Mouse (Mus musculus): ENCODE data around the gene Rab43. TPM values are rescaled to one million over a fixed set of nuclear protein-coding genes. Genes with fewer than 3 reads are reported as not detected.

Gene Rab43
- polyA plus RNA-seq, 1 experiment, result 14.8 TPM

- TF ChIP-seq CEBPB (IDR thresholded peaks at IDR 0.05; ENCODE audit: insufficient read depth, poor library complexity, severe bottlenecking) (no peak), TCF12 (IDR thresholded peaks at IDR 0.05; ENCODE audit: insufficient read depth, poor library complexity, severe bottlenecking) (no peak), SRF (IDR thresholded peaks at IDR 0.05; ENCODE audit: control insufficient read depth, insufficient read length, low read depth) (no peak), TCF3 (IDR thresholded peaks at IDR 0.05; ENCODE audit: insufficient read length, low read depth) (no peak), MAX (IDR thresholded peaks at IDR 0.05; ENCODE audit: low read depth) (no peak), USF1 (IDR thresholded peaks at IDR 0.05; ENCODE audit: low read depth) (no peak)
Observed at GRCm38 (mm10) chr6:87762161-87762560, 49.8 kb downstream of the Rab43 start.

DNA sequence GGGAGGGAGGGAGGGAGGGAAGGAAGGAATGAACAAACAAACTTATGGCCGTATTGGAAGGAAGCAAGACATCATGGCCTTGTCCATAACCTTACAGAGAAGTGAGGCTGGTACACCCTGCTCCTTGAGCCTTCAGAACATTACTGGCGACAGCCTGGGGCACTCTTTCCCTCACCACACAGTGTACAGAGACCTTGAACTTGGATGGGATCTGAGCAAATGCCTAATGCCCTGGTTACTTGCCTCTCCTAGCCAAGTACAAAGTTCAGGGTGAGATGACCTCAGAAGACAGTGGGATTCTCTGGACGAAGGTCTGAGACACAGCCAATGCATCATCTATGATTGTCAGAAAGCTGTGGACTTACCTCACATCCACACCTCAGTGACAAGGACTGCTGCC, 52.1 kb downstream of the Rab43 start:
- no peaks in the 10 kb centered on the region for H3K79me2 ChIP-seq (ENCODE audit: control insufficient read depth, insufficient read depth)
- no peak overlapping the region for H3K4me2 ChIP-seq (ENCODE audit: low read depth)
- no peaks in the 10 kb centered on the region for H3K36me3 ChIP-seq (ENCODE audit: control insufficient read depth, insufficient read depth)
- TF ChIP-seq USF1 (IDR thresholded peaks at IDR 0.05; ENCODE audit: low read depth), result no peak
- TF ChIP-seq E2F4 (IDR thresholded peaks at IDR 0.05; ENCODE audit: insufficient read depth), result no peak
- TF ChIP-seq MAX (IDR thresholded peaks at IDR 0.05; ENCODE audit: low read depth), result no peak
- no peak for TF ChIP-seq POLR2A (IDR thresholded peaks at IDR 0.05; ENCODE audit: insufficient read length, low read depth)
- TF ChIP-seq TCF3 (IDR thresholded peaks at IDR 0.05; ENCODE audit: insufficient read length, low read depth), result no peak
- TF ChIP-seq REST (IDR thresholded peaks at IDR 0.05; ENCODE audit: insufficient read depth, insufficient read length), result no peak
- TF ChIP-seq MYOD1 (IDR thresholded peaks at IDR 0.05; ENCODE audit: control insufficient read depth in 1 of 3, insufficient read length in 2 of 3, low read depth in 2 of 3), result no peak
- TF ChIP-seq TCF12 (IDR thresholded peaks at IDR 0.05; ENCODE audit: insufficient read depth, poor library complexity, severe bottlenecking), result no peak
- no peak overlapping the region for H3K4me3 ChIP-seq
- peaks cover 25% of the 10 kb centered on the region for H3K27me3 ChIP-seq (ENCODE audit: control insufficient read depth, insufficient read depth, insufficient read length)
- H3ac ChIP-seq (ENCODE audit: control insufficient read depth, insufficient read length), result no peak overlapping the region

More at GRCm38 (mm10) chr6:87762161-87762560, 49.8 kb downstream of the Rab43 start:
- peaks cover 20% of the 10 kb centered on the region for H3K27me3 ChIP-seq (ENCODE audit: control insufficient read depth, insufficient read depth, insufficient read length)
- H3K4me2 ChIP-seq (ENCODE audit: low read depth), result no peak overlapping the region
- no peak overlapping the region for H3K4me3 ChIP-seq
- no peaks in the 10 kb centered on the region for H3K36me3 ChIP-seq (ENCODE audit: control insufficient read depth, insufficient read depth)
- H3ac ChIP-seq (ENCODE audit: control insufficient read depth, insufficient read length), result no peak overlapping the region
- H3K79me2 ChIP-seq (ENCODE audit: control insufficient read depth, insufficient read depth), result no peaks in the 10 kb centered on the region

DNA sequence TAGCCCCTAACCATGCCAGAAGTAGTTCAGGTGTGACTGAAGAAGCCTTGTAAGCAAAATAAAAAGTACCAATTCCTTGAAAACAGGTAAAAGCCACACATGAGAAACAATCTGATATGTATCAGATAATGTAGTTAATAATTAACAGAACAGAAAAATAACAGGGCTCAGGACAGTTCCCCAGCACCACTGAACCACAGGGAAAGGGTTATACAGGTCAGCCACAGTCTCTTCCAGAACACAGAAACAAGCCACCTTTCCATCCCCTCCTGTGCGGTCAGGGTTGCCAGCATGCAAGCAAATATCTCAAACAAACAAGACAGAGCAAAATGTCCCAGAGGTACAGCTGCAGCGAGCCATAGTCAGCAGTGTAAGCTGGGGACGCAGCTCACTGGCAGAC, 52.6 kb downstream of the Rab43 start:
- Histone ChIP-seq H3K27me3 (ENCODE audit: control insufficient read depth, insufficient read depth, insufficient read length) (peaks cover 25% of the 10 kb centered on the region), H3K4me3 (no peak overlapping the region), H3K4me2 (ENCODE audit: low read depth) (no peak overlapping the region), H3K79me2 (ENCODE audit: control insufficient read depth, insufficient read depth) (no peaks in the 10 kb centered on the region), H3K36me3 (ENCODE audit: control insufficient read depth, insufficient read depth) (no peaks in the 10 kb centered on the region), H3ac (ENCODE audit: control insufficient read depth, insufficient read length) (no peak overlapping the region)
- TF ChIP-seq MYOG (IDR thresholded peaks at IDR 0.05; ENCODE audit: control insufficient read depth in 1 of 3, insufficient read depth in 1 of 3, insufficient read length in 2 of 3, low read depth in 2 of 3) (no peak), POLR2AphosphoS2 (IDR thresholded peaks at IDR 0.05; ENCODE audit: insufficient read length, low read depth) (no peak), TCF3 (IDR thresholded peaks at IDR 0.05; ENCODE audit: insufficient read length, low read depth) (no peak), SRF (IDR thresholded peaks at IDR 0.05; ENCODE audit: control insufficient read depth, insufficient read length, low read depth) (no peak), MAX (IDR thresholded peaks at IDR 0.05; ENCODE audit: low read depth) (no peak), TCF12 (IDR thresholded peaks at IDR 0.05; ENCODE audit: insufficient read depth, poor library complexity, severe bottlenecking) (no peak), USF1 (IDR thresholded peaks at IDR 0.05; ENCODE audit: low read depth) (no peak)

DNA sequence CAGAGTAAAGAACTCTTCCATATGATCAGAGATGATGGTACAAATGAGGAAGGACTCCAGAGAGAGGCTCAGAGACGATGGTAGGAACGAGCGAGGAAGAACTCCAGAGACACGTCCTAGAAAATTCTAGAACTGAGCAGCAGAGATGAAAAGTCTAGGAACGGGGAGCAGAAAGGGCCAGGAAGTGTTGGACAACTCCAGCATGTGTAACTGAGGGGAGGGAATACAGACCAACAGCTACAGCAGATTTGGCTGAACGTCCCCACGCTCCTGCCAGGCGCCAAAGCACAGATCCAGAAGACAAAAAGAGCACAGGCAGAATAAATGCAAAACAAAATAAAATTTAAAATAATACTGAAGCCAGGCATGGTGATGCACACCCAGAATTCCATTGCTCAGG, 55.1 kb downstream of the Rab43 start:
- TF ChIP-seq MYOD1 (IDR thresholded peaks at IDR 0.05; ENCODE audit: control insufficient read depth in 1 of 3, insufficient read length in 2 of 3, low read depth in 2 of 3) (no peak), TCF12 (IDR thresholded peaks at IDR 0.05; ENCODE audit: insufficient read depth, poor library complexity, severe bottlenecking) (no peak), POLR2A (IDR thresholded peaks at IDR 0.05; ENCODE audit: insufficient read length, low read depth) (no peak), SRF (IDR thresholded peaks at IDR 0.05; ENCODE audit: control insufficient read depth, insufficient read length, low read depth) (no peak), CEBPB (IDR thresholded peaks at IDR 0.05; ENCODE audit: insufficient read depth, poor library complexity, severe bottlenecking) (no peak), USF1 (IDR thresholded peaks at IDR 0.05; ENCODE audit: low read depth) (no peak), REST (IDR thresholded peaks at IDR 0.05; ENCODE audit: insufficient read depth, insufficient read length) (no peak), TCF3 (IDR thresholded peaks at IDR 0.05; ENCODE audit: insufficient read length, low read depth) (no peak), E2F4 (IDR thresholded peaks at IDR 0.05; ENCODE audit: insufficient read depth) (no peak), POLR2AphosphoS2 (IDR thresholded peaks at IDR 0.05; ENCODE audit: insufficient read length, low read depth) (no peak)
- H3K36me3 ChIP-seq (ENCODE audit: control insufficient read depth, insufficient read depth), result no peaks in the 10 kb centered on the region

DNA sequence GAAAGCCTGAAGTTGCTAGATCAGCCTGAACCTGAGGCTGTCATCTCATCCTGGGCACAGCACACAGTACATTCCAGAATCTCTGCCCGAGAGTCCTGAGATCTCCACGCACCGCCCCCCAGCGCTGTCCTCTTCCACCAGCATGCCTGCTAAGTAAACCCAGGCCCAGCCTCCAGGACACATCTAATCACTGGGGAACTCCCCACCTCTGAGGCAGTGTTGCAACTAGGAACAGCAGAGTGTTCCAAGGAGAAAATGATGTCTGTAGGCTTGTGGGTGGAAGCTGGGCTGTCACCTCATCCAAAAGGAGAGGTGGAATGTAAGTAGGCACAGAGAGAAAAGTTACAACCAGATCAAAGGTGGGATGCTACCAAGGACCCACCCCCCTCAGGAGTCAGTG, 56.8 kb downstream of the Rab43 start:
- no peak overlapping the region for H3ac ChIP-seq (ENCODE audit: control insufficient read depth, insufficient read length)
- TF ChIP-seq POLR2A (IDR thresholded peaks at IDR 0.05; ENCODE audit: insufficient read length, low read depth), result no peak
- no peak for TF ChIP-seq MYOG (IDR thresholded peaks at IDR 0.05; ENCODE audit: control insufficient read depth in 1 of 3, insufficient read depth in 1 of 3, insufficient read length in 2 of 3, low read depth in 2 of 3)
- no peak for TF ChIP-seq REST (IDR thresholded peaks at IDR 0.05; ENCODE audit: insufficient read depth, insufficient read length)
- TF ChIP-seq CEBPB (IDR thresholded peaks at IDR 0.05; ENCODE audit: insufficient read depth, poor library complexity, severe bottlenecking), result no peak
- TF ChIP-seq TCF12 (IDR thresholded peaks at IDR 0.05; ENCODE audit: insufficient read depth, poor library complexity, severe bottlenecking), result no peak
- no peak for TF ChIP-seq E2F4 (IDR thresholded peaks at IDR 0.05; ENCODE audit: insufficient read depth)
- TF ChIP-seq MAX (IDR thresholded peaks at IDR 0.05; ENCODE audit: low read depth), result no peak
- no peak for TF ChIP-seq TCF3 (IDR thresholded peaks at IDR 0.05; ENCODE audit: insufficient read length, low read depth)
- TF ChIP-seq MYOD1 (IDR thresholded peaks at IDR 0.05; ENCODE audit: control insufficient read depth in 1 of 3, insufficient read length in 2 of 3, low read depth in 2 of 3), result no peak
- TF ChIP-seq SRF (IDR thresholded peaks at IDR 0.05; ENCODE audit: control insufficient read depth, insufficient read length, low read depth), result no peak
- no peak for TF ChIP-seq POLR2AphosphoS2 (IDR thresholded peaks at IDR 0.05; ENCODE audit: insufficient read length, low read depth)
- no peak for TF ChIP-seq USF1 (IDR thresholded peaks at IDR 0.05; ENCODE audit: low read depth)
- peaks cover 28% of the 10 kb centered on the region for H3K27me3 ChIP-seq (ENCODE audit: control insufficient read depth, insufficient read depth, insufficient read length)

More for the DNA sequence above, 55.1 kb downstream of the Rab43 start:
- Histone ChIP-seq H3ac (ENCODE audit: control insufficient read depth, insufficient read length) (no peak overlapping the region), H3K27me3 (ENCODE audit: control insufficient read depth, insufficient read depth, insufficient read length) (peaks cover 30% of the 10 kb centered on the region), H3K79me2 (ENCODE audit: control insufficient read depth, insufficient read depth) (no peaks in the 10 kb centered on the region), H3K4me3 (no peak overlapping the region), H3K4me2 (ENCODE audit: low read depth) (no peak overlapping the region)

More for the DNA sequence above, 56.8 kb downstream of the Rab43 start:
- Histone ChIP-seq H3K36me3 (ENCODE audit: control insufficient read depth, insufficient read depth) (no peaks in the 10 kb centered on the region), H3K4me2 (ENCODE audit: low read depth) (no peak overlapping the region), H3K4me3 (no peak overlapping the region), H3K79me2 (ENCODE audit: control insufficient read depth, insufficient read depth) (no peaks in the 10 kb centered on the region)

Measured in myocyte (in vitro differentiated cells).